Mouse (Mus musculus) lung, postnatal 0 days (tissue): ENCODE data around the gene Psmc2.

Source experiments
- CTCF ChIP-seq: IDR thresholded peaks from 2 replicates; pipeline ENCODE4 v1.5.1; 2016; ENCODE audit warnings: antibody characterized with exemption, mild to moderate bottlenecking
- EP300 ChIP-seq: IDR thresholded peaks from 2 replicates; pipeline ENCODE4 v1.6.1; 2016; ENCODE audit warnings: antibody characterized with exemption, mild to moderate bottlenecking, control low read depth

DNA sequence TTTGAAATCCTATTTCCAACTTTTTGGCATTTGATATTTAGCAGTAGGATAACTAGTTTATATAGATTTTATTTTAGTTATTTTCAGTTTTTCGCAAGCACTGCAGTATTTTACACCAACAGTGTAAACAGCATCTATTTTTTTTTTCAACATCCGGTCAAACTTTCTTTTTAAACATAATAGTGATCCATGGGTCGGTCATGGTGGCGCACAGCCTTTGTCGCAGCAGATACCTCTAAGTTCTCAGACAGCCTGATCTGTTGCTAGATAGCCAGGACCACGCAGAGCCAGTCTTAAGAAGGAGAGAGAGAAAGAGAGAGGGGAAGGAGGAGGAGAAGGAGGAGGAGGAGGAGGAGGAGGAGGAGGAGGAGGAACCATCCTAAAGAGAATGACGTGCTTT lies 693 bp downstream of the Psmc2 start:
- TF ChIP-seq CTCF (no peak), EP300 (no peak)
